Mouse (Mus musculus): Measurements from ENCODE around the gene Klk9.

Klk9 gene

GRCm38 (mm10) chr7:43791591-43791990 lies at the start of gene Klk9:
TSS of gene Klk9 (plus strand) at chr7:43791891.
- no peak for DNase-seq (ENCODE audit: low spot score)

GRCm38 (mm10) chr7:43747788-43748187 lies 43.9 kb upstream of the Klk9 start:
- peak; percentile 66 for DNase-seq (ENCODE audit: low spot score)

- DNase-seq (ENCODE audit: low spot score): no peak
Observed at GRCm38 (mm10) chr7:43752806-43753205, 38.9 kb upstream of the Klk9 start.

GRCm38 (mm10) chr7:43766484-43766883 lies 25.2 kb upstream of the Klk9 start:
- DNase-seq (ENCODE audit: low spot score): no peak

GRCm38 (mm10) chr7:43768597-43768996 lies 23.1 kb upstream of the Klk9 start, which contains the start of gene Klk12:
TSS of gene Klk12 (plus strand) at chr7:43768897.
- DNase-seq (ENCODE audit: low spot score): no peak

- no peak for DNase-seq (ENCODE audit: low spot score)
Observed at GRCm38 (mm10) chr7:43769636-43770035, 22.1 kb upstream of the Klk9 start.

GRCm38 (mm10) chr7:43770701-43771100 lies 21.0 kb upstream of the Klk9 start:
- no peak for DNase-seq (ENCODE audit: low spot score)

- no peak for DNase-seq (ENCODE audit: low spot score)
Observed at GRCm38 (mm10) chr7:43771916-43772315, 19.8 kb upstream of the Klk9 start.

- no peak for DNase-seq (ENCODE audit: low spot score)
Observed at GRCm38 (mm10) chr7:43772901-43773300, 18.8 kb upstream of the Klk9 start.

- no peak for DNase-seq (ENCODE audit: low spot score)
Observed at GRCm38 (mm10) chr7:43774364-43774763, 17.3 kb upstream of the Klk9 start, which contains the start of gene Klk11. TSS of gene Klk11 (plus strand) at chr7:43774604.

GRCm38 (mm10) chr7:43774802-43775201 lies 16.9 kb upstream of the Klk9 start:
- no peak for DNase-seq (ENCODE audit: low spot score)

GRCm38 (mm10) chr7:43775311-43776057 lies 16.2 kb upstream of the Klk9 start:
- no peak for DNase-seq (ENCODE audit: low spot score)

- no peak for DNase-seq (ENCODE audit: low spot score)
Observed at GRCm38 (mm10) chr7:43776506-43776905, 15.2 kb upstream of the Klk9 start.

GRCm38 (mm10) chr7:43777423-43777822 lies 14.3 kb upstream of the Klk9 start:
- no peak for DNase-seq (ENCODE audit: low spot score)

GRCm38 (mm10) chr7:43778176-43778970 lies 13.3 kb upstream of the Klk9 start:
- DNase-seq (ENCODE audit: low spot score): no peak

- no peak for DNase-seq (ENCODE audit: low spot score)
Observed at GRCm38 (mm10) chr7:43780241-43780640, 11.4 kb upstream of the Klk9 start.

- no peak for DNase-seq (ENCODE audit: low spot score)
Observed at GRCm38 (mm10) chr7:43780746-43781145, 10.9 kb upstream of the Klk9 start, which contains the start of gene Klk10. TSS of gene Klk10 (plus strand) at chr7:43781035.

GRCm38 (mm10) chr7:43781541-43781940 lies 10.2 kb upstream of the Klk9 start:
- no peak for DNase-seq (ENCODE audit: low spot score)

GRCm38 (mm10) chr7:43782275-43783265 lies 9.1 kb upstream of the Klk9 start:
- peak; percentile 82 for DNase-seq (ENCODE audit: low spot score)

- no peak for DNase-seq (ENCODE audit: low spot score)
Observed at GRCm38 (mm10) chr7:43785286-43785685, 6.4 kb upstream of the Klk9 start.

GRCm38 (mm10) chr7:43788096-43788495 lies 3.6 kb upstream of the Klk9 start:
- DNase-seq (ENCODE audit: low spot score): no peak

GRCm38 (mm10) chr7:43789295-43789694 lies 2.4 kb upstream of the Klk9 start:
- no peak for DNase-seq (ENCODE audit: low spot score)

All from lung, postnatal 25 days (tissue).